Mouse (Mus musculus): ENCODE data around the gene Gm3248. TPM values are rescaled to one million over a fixed set of nuclear protein-coding genes. Genes with fewer than 3 reads are reported as not detected.
"Not testable (repeated sequence)": the region's sequence is repeated elsewhere in the genome, so short reads cannot be mapped to it uniquely, and the experiment has no call there.

Gm3248 gene
- polyA plus RNA-seq (2012; rRNA removed): 0.06 and 0.08 TPM in 2 replicates

GRCm38 (mm10) chr14:5961635-5962034 is at the start of gene Gm3248:
Gm3248 (minus strand) TSS chr14:5961745.
- not testable (repeated sequence) for DNase-seq (ENCODE audit: low read depth, low spot score)
- WGBS: 6% methylated on average over 13 of the region's 23 CpGs

GRCm38 (mm10) chr14:5987136-5987535 is 25.6 kb upstream of the Gm3248 start:
- 72% methylated on average over 7 of the region's 7 CpGs for WGBS
- DNase-seq (ENCODE audit: low read depth, low spot score): not testable (repeated sequence)

- not testable (repeated sequence) for DNase-seq (ENCODE audit: low read depth, low spot score)
- WGBS: 37% methylated on average over 2 of the region's 2 CpGs
Observed at GRCm38 (mm10) chr14:5979037-5979436, 17.5 kb upstream of the Gm3248 start, which contains the start of gene Gm3453. Gm3453 (minus strand) TSS chr14:5979137.

DNA sequence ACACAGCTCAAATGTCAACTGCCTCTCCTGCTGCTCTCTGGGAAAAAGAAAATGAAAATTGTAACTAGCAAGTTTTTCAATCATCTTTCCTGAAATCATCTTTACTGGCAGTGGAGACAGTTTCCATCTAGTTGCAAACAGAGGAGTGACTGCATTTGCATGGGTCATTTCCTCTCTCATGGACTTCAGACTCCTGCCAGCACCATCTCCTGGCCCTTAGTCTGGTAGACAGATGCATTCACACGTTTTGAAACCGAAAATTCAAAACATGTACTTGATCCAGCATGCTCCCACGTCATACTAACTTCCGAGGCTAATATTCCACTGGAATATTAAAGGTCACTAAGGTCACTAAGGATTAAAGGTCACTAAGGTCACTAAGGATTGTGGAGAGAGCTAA is 896 bp upstream of the Gm3248 start:
- WGBS: 30% methylated on average over 4 of the region's 4 CpGs
- DNase-seq (ENCODE audit: low read depth, low spot score): not testable (repeated sequence)

DNA sequence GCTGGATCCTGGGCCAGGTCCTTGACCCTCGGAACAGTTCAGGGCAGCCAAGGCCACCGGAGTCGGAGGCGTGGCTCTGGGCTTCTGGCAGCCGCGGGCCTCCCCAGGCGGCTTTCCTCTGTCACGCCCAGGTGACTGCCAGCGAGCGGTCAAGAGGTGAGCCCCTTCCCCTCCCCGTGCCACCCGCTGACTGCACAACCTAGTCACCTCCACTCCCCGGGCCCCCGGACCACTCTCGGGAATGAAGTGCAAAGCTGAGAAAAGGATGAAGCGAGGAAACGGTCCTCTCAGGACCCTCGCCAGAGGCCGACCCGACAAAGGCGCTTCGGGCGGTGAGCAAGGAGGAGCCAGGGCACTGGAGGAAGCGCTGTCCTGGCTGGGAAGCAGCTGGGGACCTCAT is 443 bp downstream of the Gm3248 start:
- not testable (repeated sequence) for DNase-seq (ENCODE audit: low read depth, low spot score)
- 1% methylated on average over 23 of the region's 24 CpGs for WGBS

DNA sequence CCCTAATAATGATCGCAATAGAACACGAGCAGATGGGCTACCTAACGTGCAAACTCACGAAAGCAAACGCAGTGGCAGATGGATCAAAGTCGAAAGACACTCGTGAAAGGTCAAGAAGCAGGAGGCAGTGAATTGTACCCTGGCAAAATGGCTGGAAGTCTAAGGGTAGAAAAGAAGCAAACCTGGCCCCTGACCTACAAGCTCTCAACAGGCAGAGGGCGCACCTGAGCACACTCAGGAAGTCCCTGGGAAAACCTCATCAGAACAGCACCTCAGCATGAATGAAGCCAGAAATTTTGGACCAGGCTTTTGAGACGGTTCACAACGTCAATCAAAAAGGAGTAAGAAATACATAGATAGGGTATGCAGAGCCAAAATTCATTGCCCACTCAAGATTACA is 1.1 kb downstream of the Gm3248 start:
- WGBS: 12% methylated on average over 5 of the region's 10 CpGs
- not testable (repeated sequence) for DNase-seq (ENCODE audit: low read depth, low spot score)

- 50% methylated on average over 7 of the region's 7 CpGs for WGBS
Observed at GRCm38 (mm10) chr14:5923276-5923675, 38.3 kb downstream of the Gm3248 start.

DNA sequence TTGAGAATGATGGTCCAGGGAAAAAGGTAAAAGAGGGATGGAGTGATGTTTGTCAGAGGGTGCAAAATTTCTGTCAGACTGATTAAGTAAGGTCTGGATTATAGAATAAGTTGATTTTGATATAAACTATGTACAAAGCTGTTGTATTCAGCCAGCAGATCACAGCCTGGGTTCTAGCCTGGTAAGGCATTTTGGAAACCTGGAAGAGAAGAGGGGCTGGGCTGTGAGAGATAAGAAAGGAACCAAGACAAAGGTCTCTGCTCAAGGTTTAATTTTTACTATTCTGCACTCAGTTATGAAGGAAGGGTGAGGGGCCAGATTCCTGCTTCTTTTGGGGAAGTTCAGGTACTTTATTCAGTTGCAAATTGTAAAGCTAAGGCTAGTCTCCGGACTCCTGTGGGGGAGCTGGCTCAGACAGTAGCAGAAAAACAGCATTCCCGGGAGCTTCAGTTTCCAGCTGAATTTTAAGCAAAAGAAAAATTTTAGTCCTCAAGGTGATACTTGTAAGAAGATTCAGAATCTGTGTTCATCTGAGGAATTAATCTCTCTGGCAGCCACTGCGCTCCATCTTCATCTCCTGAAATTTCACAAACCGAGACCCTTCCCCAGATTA is 43.1 kb downstream of the Gm3248 start:
- 80% methylated on average over 4 of the region's 4 CpGs for WGBS
- DNase-seq (ENCODE audit: low read depth, low spot score): not testable (repeated sequence)

More at GRCm38 (mm10) chr14:5923276-5923675, 38.3 kb downstream of the Gm3248 start:
- not testable (repeated sequence) for DNase-seq (ENCODE audit: low read depth, low spot score)

DNA sequence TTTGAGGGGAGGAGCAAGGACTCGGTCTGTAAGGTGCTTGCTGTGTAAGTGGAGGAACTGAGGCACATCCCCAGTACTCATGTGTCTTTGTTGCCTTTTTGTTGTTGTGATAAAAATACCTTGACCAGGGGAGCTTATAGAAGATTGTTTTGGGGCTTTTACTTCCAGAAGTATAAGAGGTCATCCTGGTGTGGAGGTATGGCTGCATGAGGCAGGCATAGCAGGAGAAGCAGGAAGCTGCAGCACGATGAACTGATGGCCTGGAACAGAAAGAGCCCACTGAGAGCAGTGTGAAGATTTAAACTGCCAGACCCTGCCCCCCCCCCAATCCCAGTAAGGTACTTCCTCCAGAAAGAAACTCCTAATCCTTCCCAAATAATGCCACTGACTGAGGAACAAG is 47.8 kb downstream of the Gm3248 start:
- DNase-seq (ENCODE audit: low read depth, low spot score): not testable (repeated sequence)
- 84% methylated on average over 2 of the region's 2 CpGs for WGBS

Other genes starting within 250 kb of the Gm3248 start
- gene Gm3373, start 220.2 kb downstream of the Gm3248 start, polyA plus RNA-seq (2012; rRNA removed): 0.67 TPM in 1 of 2 replicates, not detected in the other
- 0.06 and 0.15 TPM in 2 replicates for gene Gm3383, start 153.8 kb downstream of the Gm3248 start, polyA plus RNA-seq (2012; rRNA removed)
- gene Gm3424, start 131.4 kb downstream of the Gm3248 start, polyA plus RNA-seq (2012; rRNA removed): not detected in 2 replicates
- gene Gm8237, start 81.4 kb downstream of the Gm3248 start, polyA plus RNA-seq (2012; rRNA removed): 0.08 TPM in 1 of 2 replicates, not detected in the other
- not detected in 2 replicates for gene Gm3453, start 17.4 kb upstream of the Gm3248 start, polyA plus RNA-seq (2012; rRNA removed)
- not detected in 2 replicates for gene Gm6337, start 96.5 kb upstream of the Gm3248 start, polyA plus RNA-seq (2012; rRNA removed)
- gene Gm8206, start 132.2 kb upstream of the Gm3248 start, polyA plus RNA-seq (2012; rRNA removed): not detected in 2 replicates
- gene Gm3468, start 146.9 kb upstream of the Gm3248 start, polyA plus RNA-seq (2012; rRNA removed): 0.08 and 0.26 TPM in 2 replicates
- not detected in 2 replicates for gene Gm3476, start 164.1 kb upstream of the Gm3248 start, polyA plus RNA-seq (2012; rRNA removed)